Mouse (Mus musculus) heart, adult 2 months (tissue): ENCODE results near the gene Bmpr1b.

Experiments
- CTCF ChIP-seq: fragments of 200-600 bp; IDR thresholded peaks from 2 replicates; pipeline ENCODE4 v1.8.1; 2022; ENCODE audit warnings: antibody characterized with exemption, mild to moderate bottlenecking, moderate library complexity
- EP300 ChIP-seq: fragments of 200-500 bp; IDR thresholded peaks from 2 replicates; pipeline ENCODE4 v1.6.1; 2011; ENCODE audit warnings: low read depth, low read length, control low read depth; ENCODE audit not compliant: insufficient read depth

DNA sequence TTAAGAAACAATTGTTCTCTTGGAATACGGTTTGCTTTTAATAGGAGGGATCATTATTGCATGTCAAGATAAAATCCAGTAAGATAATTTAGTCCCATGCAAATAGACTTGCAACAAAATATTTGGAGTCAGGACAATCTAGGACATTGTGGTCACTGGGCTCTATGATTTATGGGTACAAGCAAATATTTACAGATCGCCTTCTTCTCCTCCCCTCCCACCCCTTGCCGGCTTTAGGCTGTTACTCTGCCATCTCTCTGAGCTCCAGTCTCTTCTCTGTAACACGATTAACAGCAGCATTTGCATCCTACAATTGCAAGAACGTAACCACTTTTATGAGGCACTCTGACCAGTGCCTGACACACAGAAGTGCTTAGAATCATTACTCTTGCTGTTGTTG, 104.1 kb downstream of the Bmpr1b start:
- TF ChIP-seq CTCF, result no peak
- TF ChIP-seq EP300, result no peak
